Mouse (Mus musculus) brown adipose tissue, adult 24 weeks (tissue): ENCODE measurements around the gene Gm10190. TPM values are rescaled to one million over a fixed set of nuclear protein-coding genes. Genes with fewer than 3 reads are reported as not detected.

Source experiments
- H3K27ac ChIP-seq: fragments of 200-500 bp; replicated peaks from 2 replicates; pipeline ENCODE4 v1.5.1; 2012; ENCODE audit warnings: low read depth, mild to moderate bottlenecking, low read length
- H3K4me1 ChIP-seq: fragments of 200-500 bp; 2 replicates; pipeline ENCODE4 v1.6.1; 2012; ENCODE audit warnings: low read length, mixed read lengths; ENCODE audit not compliant: control insufficient read depth, insufficient read depth, insufficient read length
- H3K4me3 ChIP-seq: fragments of 200-500 bp; 2 replicates; pipeline ENCODE4 v1.5.1; 2012; ENCODE audit warnings: low read depth, mild to moderate bottlenecking, low read length, moderate library complexity; ENCODE audit not compliant: insufficient read depth
- polyA plus RNA-seq: library from polyadenylated mRNA; stranded (reverse); fragments of >200 nt; gene quantifications from 2 replicates; pipeline ENCODE4 v1.2.4, GENCODE M21; 2012; ENCODE audit not compliant: missing spikeins, insufficient read depth, insufficient read length

The Gm10190 gene
- polyA plus RNA-seq, 1 experiment, result not detected

DNA sequence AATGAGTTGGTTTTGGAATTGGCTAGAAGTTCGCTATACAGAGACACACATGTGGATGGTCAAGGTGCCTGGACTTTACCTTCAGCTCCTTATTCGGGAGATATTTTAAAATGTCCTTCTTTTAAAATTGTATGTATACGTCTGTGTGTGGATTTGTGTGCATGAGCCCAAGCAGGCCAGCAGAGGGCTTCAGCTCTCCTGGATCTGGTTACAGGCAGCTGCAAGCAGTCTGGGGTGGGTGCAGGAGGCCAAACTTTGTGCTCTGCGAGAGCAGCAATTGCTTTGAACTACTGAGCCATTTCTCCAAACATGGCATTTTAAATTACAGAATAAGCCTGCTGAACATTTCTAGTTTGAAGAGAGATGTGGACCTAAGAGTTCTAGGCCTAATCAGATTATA is 28.1 kb downstream of the Gm10190 start:
- Histone ChIP-seq H3K4me3 (no peak overlapping the region), H3K27ac (no peak overlapping the region), H3K4me1 (no peaks in the 10 kb centered on the region)

- Histone ChIP-seq H3K4me1 (no peaks in the 10 kb centered on the region), H3K4me3 (no peak overlapping the region), H3K27ac (no peak overlapping the region)
Observed at GRCm38 (mm10) chr17:80332386-80332785, 41.0 kb downstream of the Gm10190 start.

- H3K4me1 ChIP-seq, result peaks cover 2% of the 10 kb centered on the region
Observed at GRCm38 (mm10) chr17:80326431-80326830, 46.9 kb downstream of the Gm10190 start.

GRCm38 (mm10) chr17:80325456-80325855 is 47.9 kb downstream of the Gm10190 start:
- peaks cover 2% of the 10 kb centered on the region for H3K4me1 ChIP-seq
- H3K4me3 ChIP-seq, result no peak overlapping the region
- no peak overlapping the region for H3K27ac ChIP-seq

More at GRCm38 (mm10) chr17:80326431-80326830, 46.9 kb downstream of the Gm10190 start:
- Histone ChIP-seq H3K27ac (no peak overlapping the region), H3K4me3 (no peak overlapping the region)

DNA sequence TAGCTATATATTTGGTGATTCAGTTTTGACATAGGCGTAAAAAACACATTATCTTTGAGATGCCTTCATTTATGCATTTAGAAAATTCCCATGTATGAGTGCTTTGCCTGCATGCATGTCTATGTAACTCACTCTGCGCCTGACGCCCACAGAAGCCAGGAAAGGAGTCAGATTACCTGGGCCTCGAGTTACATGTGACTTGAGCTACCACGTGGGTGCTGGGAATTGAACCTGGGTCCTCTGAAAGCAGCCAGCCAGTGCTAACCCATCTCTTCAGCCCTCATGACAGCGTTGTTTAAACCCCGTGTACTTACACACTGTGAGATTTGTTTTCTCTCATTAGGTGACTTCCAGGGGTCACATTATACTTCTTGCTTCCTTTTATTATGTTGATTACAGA is 48.8 kb downstream of the Gm10190 start:
- Histone ChIP-seq H3K4me3 (no peak overlapping the region), H3K27ac (no peak overlapping the region), H3K4me1 (peaks cover 2% of the 10 kb centered on the region)

- H3K27ac ChIP-seq, result no peak overlapping the region; the same call in 1 of the 2 replicates
- no peak overlapping the region for H3K4me3 ChIP-seq
- peaks cover 2% of the 10 kb centered on the region for H3K4me1 ChIP-seq
Observed at GRCm38 (mm10) chr17:80323658-80324057, 49.7 kb downstream of the Gm10190 start.

Other genes starting within 250 kb of the Gm10190 start
- gene Galm, start 246.1 kb downstream of the Gm10190 start, polyA plus RNA-seq, result 61.2 and 63.9 TPM in 2 replicates
- 33.3 and 35.9 TPM in 2 replicates for gene Srsf7, start 166.2 kb downstream of the Gm10190 start, polyA plus RNA-seq
- not detected in 2 replicates for gene Ttc39d, start 166.1 kb downstream of the Gm10190 start, polyA plus RNA-seq
- 4.9 and 8.4 TPM in 2 replicates for gene Gemin6, start 149.1 kb downstream of the Gm10190 start, polyA plus RNA-seq
- gene Morn2, start 83.3 kb downstream of the Gm10190 start, polyA plus RNA-seq, result 16.0 and 24.1 TPM in 2 replicates
- 4.5 and 4.8 TPM in 2 replicates for gene Dhx57, start 83.1 kb downstream of the Gm10190 start, polyA plus RNA-seq
- gene Arhgef33, start 66.1 kb downstream of the Gm10190 start, polyA plus RNA-seq, result not detected in 2 replicates
- 8.2 and 9.8 TPM in 2 replicates for gene Sos1, start 106.9 kb upstream of the Gm10190 start, polyA plus RNA-seq
- gene Cdkl4, start 204.3 kb upstream of the Gm10190 start, polyA plus RNA-seq, result not detected in 2 replicates